Mouse (Mus musculus): ENCODE measurements around the gene Gga2. TPM values are rescaled to one million over a fixed set of nuclear protein-coding genes. Genes with fewer than 3 reads are reported as not detected.

Gga2 gene
- total and polyA plus RNA-seq, 2 experiments from 2014 or later, result 25.5 to 29.8 TPM

GRCm38 (mm10) chr7:121939729-121940128 lies 81.3 kb downstream of the Gga2 start:
- DNase-seq, result peak; percentile 81
- TF ChIP-seq CTCF (IDR thresholded peaks at IDR 0.05; ENCODE audit: low read depth), result 0 out of 2 replicates have a peak, but pooled peaks have one; percentile 11
- Histone ChIP-seq H3K4me2 (ENCODE audit: low read depth) (no peak overlapping the region), H3K4me1 (ENCODE audit: insufficient read depth) (no peaks in the 10 kb centered on the region), H3K27ac (ENCODE audit: low read depth, low read length) (0 out of 2 replicates have a peak overlapping the region, but pooled peaks have one; percentile 2), H3K36me3 (ENCODE audit: insufficient read depth) (peaks cover 8% of the 10 kb centered on the region; the same call in 1 of the 2 replicates), H3K27me3 (ENCODE audit: insufficient read depth, low read length) (no peaks in the 10 kb centered on the region), H3K9me3 (ENCODE audit: low read length) (no peaks in the 10 kb centered on the region), H3K9ac (no peak overlapping the region), H3K4me3 (ENCODE audit: low read depth, low read length) (no peak overlapping the region)
- WGBS, result 31% methylated on average over 4 of the region's 4 CpGs
- peak; percentile 91 for ATAC-seq

- ATAC-seq (no peak), DNase-seq (no peak)
- Histone ChIP-seq H3K4me3 (ENCODE audit: low read depth, low read length) (no peak overlapping the region), H3K27me3 (ENCODE audit: insufficient read depth, low read length) (no peaks in the 10 kb centered on the region), H3K9ac (no peak overlapping the region), H3K36me3 (ENCODE audit: insufficient read depth) (peaks cover 8% of the 10 kb centered on the region; the same call in 1 of the 2 replicates), H3K9me3 (ENCODE audit: low read length) (no peaks in the 10 kb centered on the region), H3K27ac (ENCODE audit: low read depth, low read length) (0 out of 2 replicates have a peak overlapping the region, but pooled peaks have one; percentile 2), H3K4me1 (ENCODE audit: insufficient read depth) (no peaks in the 10 kb centered on the region), H3K4me2 (ENCODE audit: low read depth) (no peak overlapping the region)
- 48% methylated on average over 6 of the region's 6 CpGs for WGBS
- TF ChIP-seq CTCF (IDR thresholded peaks at IDR 0.05; ENCODE audit: low read depth), result no peak
Observed at GRCm38 (mm10) chr7:121939244-121939643, 81.8 kb downstream of the Gga2 start.

GRCm38 (mm10) chr7:121938124-121938891 lies 82.7 kb downstream of the Gga2 start:
- no peak for ATAC-seq
- WGBS, result 66% methylated on average over 8 of the region's 8 CpGs
- no peaks in the 10 kb centered on the region for H3K4me1 ChIP-seq (ENCODE audit: insufficient read depth)
- H3K36me3 ChIP-seq (ENCODE audit: insufficient read depth), result peaks cover 4% of the 10 kb centered on the region; the same call in 1 of the 2 replicates
- H3K27me3 ChIP-seq (ENCODE audit: insufficient read depth, low read length), result no peaks in the 10 kb centered on the region
- no peak for TF ChIP-seq CTCF (IDR thresholded peaks at IDR 0.05; ENCODE audit: low read depth)
- H3K9ac ChIP-seq, result no peak overlapping the region
- H3K4me3 ChIP-seq (ENCODE audit: low read depth, low read length), result no peak overlapping the region
- no peaks in the 10 kb centered on the region for H3K9me3 ChIP-seq (ENCODE audit: low read length)
- H3K4me2 ChIP-seq (ENCODE audit: low read depth), result no peak overlapping the region
- DNase-seq, result peak; percentile 17
- H3K27ac ChIP-seq (ENCODE audit: low read depth, low read length), result no peak overlapping the region

- ATAC-seq, result peak; percentile 40; the same call in 1 of the 2 replicates
- H3K4me3 ChIP-seq (ENCODE audit: low read depth, low read length), result no peak overlapping the region
- TF ChIP-seq CTCF (IDR thresholded peaks at IDR 0.05; ENCODE audit: low read depth), result no peak
- DNase-seq, result no peak
- H3K36me3 ChIP-seq (ENCODE audit: insufficient read depth), result peaks cover 4% of the 10 kb centered on the region; the same call in 1 of the 2 replicates
- no peak overlapping the region for H3K9ac ChIP-seq
- 52% methylated on average over 14 of the region's 14 CpGs for WGBS
- H3K4me2 ChIP-seq (ENCODE audit: low read depth), result no peak overlapping the region
- no peaks in the 10 kb centered on the region for H3K27me3 ChIP-seq (ENCODE audit: insufficient read depth, low read length)
- H3K27ac ChIP-seq (ENCODE audit: low read depth, low read length), result 0 out of 2 replicates have a peak overlapping the region, but pooled peaks have one; percentile 29
- no peaks in the 10 kb centered on the region for H3K9me3 ChIP-seq (ENCODE audit: low read length)
- no peaks in the 10 kb centered on the region for H3K4me1 ChIP-seq (ENCODE audit: insufficient read depth)
Observed at GRCm38 (mm10) chr7:121936861-121937630, 84.0 kb downstream of the Gga2 start.

Other genes with a start within 250 kb of the Gga2 start
- gene Scnn1b, start 156.2 kb downstream of the Gga2 start, total RNA-seq (2014; rRNA removed), result 0.31 and 0.67 TPM in 2 replicates
- 0.24 and 0.54 TPM in 2 replicates for gene Scnn1b, start 156.2 kb downstream of the Gga2 start, polyA plus RNA-seq (2015; fragmentation: Nextera tagmentation; extraction: Ambion mirVana)
- gene Cog7, start 39.5 kb downstream of the Gga2 start, total RNA-seq (2014; rRNA removed), result 23.4 and 32.5 TPM in 2 replicates
- 7.9 and 24.7 TPM in 2 replicates for gene Cog7, start 39.5 kb downstream of the Gga2 start, polyA plus RNA-seq (2015; fragmentation: Nextera tagmentation; extraction: Ambion mirVana)
- 76.2 and 105 TPM in 2 replicates for gene Ubfd1, start 46.0 kb upstream of the Gga2 start, total RNA-seq (2014; rRNA removed)
- 38.5 and 54.5 TPM in 2 replicates for gene Ubfd1, start 46.0 kb upstream of the Gga2 start, polyA plus RNA-seq (2015; fragmentation: Nextera tagmentation; extraction: Ambion mirVana)
- gene Ears2, start 46.0 kb upstream of the Gga2 start, total RNA-seq (2014; rRNA removed), result 13.4 and 16.7 TPM in 2 replicates
- gene Ears2, start 46.0 kb upstream of the Gga2 start, polyA plus RNA-seq (2015; fragmentation: Nextera tagmentation; extraction: Ambion mirVana), result 8.3 and 8.8 TPM in 2 replicates
- 28.4 and 42.9 TPM in 2 replicates for gene Ndufab1, start 80.7 kb upstream of the Gga2 start, total RNA-seq (2014; rRNA removed)
- 655 and 742 TPM in 2 replicates for gene Ndufab1, start 80.7 kb upstream of the Gga2 start, polyA plus RNA-seq (2015; fragmentation: Nextera tagmentation; extraction: Ambion mirVana)
- 1.8 and 4.1 TPM in 2 replicates for gene Palb2, start 111.8 kb upstream of the Gga2 start, total RNA-seq (2014; rRNA removed)
- gene Palb2, start 111.8 kb upstream of the Gga2 start, polyA plus RNA-seq (2015; fragmentation: Nextera tagmentation; extraction: Ambion mirVana), result 1.3 and 1.4 TPM in 2 replicates
- gene Dctn5, start 111.8 kb upstream of the Gga2 start, total RNA-seq (2014; rRNA removed), result 108 and 114 TPM in 2 replicates
- 136 and 157 TPM in 2 replicates for gene Dctn5, start 111.8 kb upstream of the Gga2 start, polyA plus RNA-seq (2015; fragmentation: Nextera tagmentation; extraction: Ambion mirVana)
- 4.0 and 7.3 TPM in 2 replicates for gene Plk1, start 138.2 kb upstream of the Gga2 start, total RNA-seq (2014; rRNA removed)
- gene Plk1, start 138.2 kb upstream of the Gga2 start, polyA plus RNA-seq (2015; fragmentation: Nextera tagmentation; extraction: Ambion mirVana), result 10.5 and 11.4 TPM in 2 replicates
- gene Ern2, start 165.0 kb upstream of the Gga2 start, total RNA-seq (2014; rRNA removed), result 1.8 and 3.0 TPM in 2 replicates
- gene Ern2, start 165.0 kb upstream of the Gga2 start, polyA plus RNA-seq (2015; fragmentation: Nextera tagmentation; extraction: Ambion mirVana), result 0.60 and 0.96 TPM in 2 replicates
- gene Chp2, start 198.3 kb upstream of the Gga2 start, total RNA-seq (2014; rRNA removed), result 1.00 and 1.5 TPM in 2 replicates
- 0.98 and 1.1 TPM in 2 replicates for gene Chp2, start 198.3 kb upstream of the Gga2 start, polyA plus RNA-seq (2015; fragmentation: Nextera tagmentation; extraction: Ambion mirVana)

All from forebrain, postnatal 0 days (tissue).